Mouse (Mus musculus) thymus, adult 2 months (tissue): ENCODE results near the gene 1700056E22Rik. TPM values are rescaled to one million over a fixed set of nuclear protein-coding genes. Genes with fewer than 3 reads are reported as not detected.

Experiments
- DNase-seq: peaks from one replicate; pipeline ENCODE4 v3.0.0; 2021
- H3K27ac ChIP-seq: fragments of 200-500 bp; 2 replicates; pipeline ENCODE4 v1.5.1; 2012; ENCODE audit warnings: low read length, control low read depth; ENCODE audit not compliant: control insufficient read depth, insufficient read depth
- H3K27me3 ChIP-seq: fragments of 200-500 bp; 2 replicates; pipeline ENCODE4 v1.6.1; 2012; ENCODE audit warnings: mild to moderate bottlenecking, low read length, moderate library complexity, mixed read lengths; ENCODE audit not compliant: control insufficient read depth, insufficient read depth
- H3K36me3 ChIP-seq: fragments of 200-500 bp; 2 replicates; pipeline ENCODE4 v1.6.1; 2012; ENCODE audit warnings: mild to moderate bottlenecking, low read length, moderate library complexity; ENCODE audit not compliant: control insufficient read depth, insufficient read depth
- H3K4me1 ChIP-seq: fragments of 200-500 bp; replicated peaks from 2 replicates; pipeline ENCODE4 v1.6.1; 2012; ENCODE audit warnings: low read length; ENCODE audit not compliant: control insufficient read depth, insufficient read depth
- H3K4me3 ChIP-seq: fragments of 200-500 bp; 2 replicates; pipeline ENCODE4 v1.5.1; 2012; ENCODE audit warnings: mild to moderate bottlenecking, low read length, control low read depth, moderate library complexity; ENCODE audit not compliant: control insufficient read depth, insufficient read depth
- CTCF ChIP-seq: fragments of 200-500 bp; IDR thresholded peaks from 2 replicates; pipeline ENCODE4 v1.5.1; 2012; ENCODE audit warnings: mild to moderate bottlenecking, control low read depth, low read length, moderate library complexity, borderline replicate concordance; ENCODE audit not compliant: control insufficient read depth, poor library complexity, insufficient read depth; ENCODE audit errors: extremely low read depth
- POLR2A ChIP-seq: fragments of 200-500 bp; IDR thresholded peaks from 2 replicates; pipeline ENCODE4 v1.6.1; 2012; ENCODE audit warnings: mild to moderate bottlenecking, low read length, control low read depth, moderate library complexity; ENCODE audit not compliant: control insufficient read depth, poor library complexity, insufficient read depth; ENCODE audit errors: extremely low read depth
- WGBS: fragments of 180-500 bp; shearing (Covaris S2); methylation state at CpG from one replicate; pipeline ENCODE4 v1.1.7; 2018; 5-methylcytosine and 5-hydroxymethylcytosine counted together
- polyA plus RNA-seq: library from polyadenylated mRNA; depleted of rRNA; stranded (reverse); fragments of >200 nt; gene quantifications from 2 replicates; pipeline ENCODE4 v1.2.3, GENCODE M21; 2012

The 1700056E22Rik gene
- polyA plus RNA-seq, 1 experiment: 5.0 TPM

DNA sequence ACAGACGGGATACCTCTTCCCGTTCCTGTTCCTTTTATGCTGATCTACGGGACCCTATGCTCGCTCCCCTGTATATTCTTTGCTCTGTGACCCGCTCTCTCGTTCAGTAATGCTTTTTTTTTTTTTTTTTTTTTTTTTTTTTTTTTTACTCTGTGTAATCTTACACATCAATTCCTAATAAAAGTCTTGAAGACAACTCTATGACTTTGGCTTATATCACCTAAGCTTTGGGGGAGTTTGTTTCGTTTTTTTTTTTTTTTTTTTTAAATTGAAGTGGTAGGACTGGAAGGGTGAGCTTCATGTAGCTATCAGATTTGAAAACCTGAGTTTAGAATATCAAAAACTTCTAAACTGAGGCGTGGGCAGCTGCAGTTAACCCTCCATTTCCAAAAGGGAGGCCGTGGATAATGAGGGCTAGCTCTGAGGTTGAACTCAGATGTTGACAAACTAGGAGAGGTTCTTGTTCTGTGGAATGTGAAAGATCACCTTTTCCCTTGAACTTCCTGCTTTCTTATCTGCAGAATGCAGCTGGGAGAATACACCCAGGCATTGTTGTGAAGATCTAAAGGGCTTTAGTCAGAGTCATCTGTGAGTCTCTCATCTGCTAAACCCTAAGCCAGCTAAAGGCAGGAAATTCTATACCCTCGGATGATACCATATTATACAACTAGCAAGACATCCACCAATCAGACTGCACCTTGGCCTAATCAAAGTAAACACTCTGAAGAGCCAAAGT lies 17.9 kb downstream of the 1700056E22Rik start:
- Histone ChIP-seq H3K4me1 (peaks cover 47% of the 10 kb centered on the region), H3K36me3 (no peaks in the 10 kb centered on the region), H3K27ac (peak overlapping the region; percentile 74), H3K27me3 (no peaks in the 10 kb centered on the region), H3K4me3 (no peak overlapping the region)
- TF ChIP-seq CTCF: no peak
- no peak for TF ChIP-seq POLR2A
- 48% methylated on average over 10 of the region's 10 CpGs for WGBS
- DNase-seq: no peak

DNA sequence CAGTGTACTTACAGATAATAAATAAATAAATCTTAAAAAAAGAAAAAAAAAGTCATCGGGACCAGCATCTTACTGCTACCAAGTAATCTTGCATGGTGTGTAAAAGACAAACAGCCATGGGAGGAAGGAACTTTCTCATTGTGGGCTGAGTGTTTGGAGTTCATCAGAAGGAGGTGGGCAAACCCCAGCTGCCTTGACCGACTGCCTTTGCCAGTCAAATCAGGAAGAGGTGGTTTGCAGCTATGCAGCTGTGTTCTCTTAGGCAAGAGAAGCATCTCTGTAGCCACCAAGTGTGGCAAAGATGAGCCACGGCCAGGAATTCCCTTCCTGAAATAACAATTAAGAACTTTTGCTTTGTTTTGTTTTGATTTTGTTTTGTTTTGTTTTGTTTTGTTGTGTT lies 20.0 kb downstream of the 1700056E22Rik start:
- Histone ChIP-seq H3K27ac (peak overlapping the region; percentile 66), H3K4me1 (peaks cover 37% of the 10 kb centered on the region), H3K4me3 (no peak overlapping the region), H3K27me3 (no peaks in the 10 kb centered on the region), H3K36me3 (no peaks in the 10 kb centered on the region)
- 8% methylated on average over 3 of the region's 3 CpGs for WGBS
- DNase-seq: peak; percentile 52
- TF ChIP-seq POLR2A: no peak

DNA sequence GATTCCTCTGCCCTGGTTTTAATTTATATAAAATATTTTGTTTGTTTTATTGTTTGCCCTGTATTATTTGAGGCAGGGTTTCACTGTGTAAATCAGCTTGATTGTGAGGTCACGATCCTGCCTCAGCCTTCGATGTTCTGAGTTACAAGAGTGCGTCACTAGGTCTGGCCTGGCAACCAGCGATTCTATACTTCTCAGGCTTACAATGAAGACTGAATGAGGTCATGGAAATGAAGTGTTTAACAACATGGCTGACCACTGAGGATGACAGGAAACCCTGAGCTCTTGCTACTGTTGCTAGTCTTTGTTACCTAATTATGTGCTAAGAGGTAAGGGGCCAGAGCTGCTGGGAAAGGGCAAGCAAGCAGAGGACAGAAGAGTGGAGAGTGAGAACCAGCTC lies 21.0 kb downstream of the 1700056E22Rik start, which contains the start of gene Dusp10:
Dusp10 (plus strand) TSS at position 197 of the 400 bp plus-strand sequence.
- peak within 1 kb of the TSS; percentile 88 for H3K27ac ChIP-seq
- TF ChIP-seq POLR2A: no peak
- TF ChIP-seq CTCF: no peak
- 91% methylated on average over 4 of the region's 4 CpGs for WGBS
- peaks cover 37% of the 10 kb centered on the region for H3K4me1 ChIP-seq
- DNase-seq: no peak
- H3K36me3 ChIP-seq: no peaks in the 10 kb centered on the region
- no peak within 1 kb of the TSS for H3K4me3 ChIP-seq
- H3K27me3 ChIP-seq: no peaks in the 10 kb centered on the region

DNA sequence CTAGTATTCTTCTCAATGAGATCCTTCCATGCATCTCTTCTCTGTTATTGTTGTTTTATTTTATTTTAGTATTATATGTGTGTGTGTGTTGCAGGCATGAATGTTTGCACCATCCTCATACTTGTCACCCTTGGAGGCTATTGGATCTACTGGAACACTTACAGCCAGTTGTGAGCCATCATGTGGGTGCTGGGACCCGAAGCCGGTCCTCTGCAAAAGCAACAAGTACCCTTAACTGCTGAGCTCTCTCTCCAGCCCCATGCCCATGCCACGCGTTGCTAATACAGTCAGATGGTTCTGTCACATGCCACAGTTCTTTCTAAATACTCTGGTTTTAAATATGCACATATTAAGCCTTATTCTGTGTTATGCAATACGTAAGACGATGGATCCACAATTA lies 22.8 kb downstream of the 1700056E22Rik start:
- no peak for TF ChIP-seq CTCF
- TF ChIP-seq POLR2A: no peak
- DNase-seq: no peak
- peaks cover 42% of the 10 kb centered on the region for H3K4me1 ChIP-seq
- 97% methylated on average over 6 of the region's 6 CpGs for WGBS
- no peaks in the 10 kb centered on the region for H3K36me3 ChIP-seq
- H3K4me3 ChIP-seq: no peak overlapping the region
- H3K27ac ChIP-seq: no peak overlapping the region
- no peaks in the 10 kb centered on the region for H3K27me3 ChIP-seq

DNA sequence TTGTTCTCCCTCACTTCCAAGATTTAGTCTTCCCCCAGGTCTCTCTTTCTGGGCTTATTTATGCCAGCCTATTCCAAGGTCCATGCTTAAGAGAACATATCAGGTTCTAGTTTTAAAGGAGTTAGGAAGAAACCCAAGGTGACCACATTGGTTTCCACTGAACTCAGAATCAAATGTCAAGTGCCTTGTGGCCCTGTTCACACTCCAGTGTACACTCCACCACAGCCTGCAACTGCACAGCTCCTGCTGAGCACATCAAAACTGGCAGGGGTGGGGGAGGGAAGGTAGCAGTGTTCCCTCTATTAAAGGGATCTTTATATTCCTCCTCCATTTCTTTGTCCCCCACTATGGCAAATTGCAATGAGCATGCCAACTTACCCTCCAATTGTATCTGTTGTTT lies 28.0 kb downstream of the 1700056E22Rik start:
- Histone ChIP-seq H3K36me3 (no peaks in the 10 kb centered on the region), H3K27ac (peak overlapping the region; percentile 73), H3K4me1 (peaks cover 32% of the 10 kb centered on the region), H3K27me3 (no peaks in the 10 kb centered on the region), H3K4me3 (no peak overlapping the region)
- DNase-seq: no peak
- no peak for TF ChIP-seq POLR2A
- no peak for TF ChIP-seq CTCF

DNA sequence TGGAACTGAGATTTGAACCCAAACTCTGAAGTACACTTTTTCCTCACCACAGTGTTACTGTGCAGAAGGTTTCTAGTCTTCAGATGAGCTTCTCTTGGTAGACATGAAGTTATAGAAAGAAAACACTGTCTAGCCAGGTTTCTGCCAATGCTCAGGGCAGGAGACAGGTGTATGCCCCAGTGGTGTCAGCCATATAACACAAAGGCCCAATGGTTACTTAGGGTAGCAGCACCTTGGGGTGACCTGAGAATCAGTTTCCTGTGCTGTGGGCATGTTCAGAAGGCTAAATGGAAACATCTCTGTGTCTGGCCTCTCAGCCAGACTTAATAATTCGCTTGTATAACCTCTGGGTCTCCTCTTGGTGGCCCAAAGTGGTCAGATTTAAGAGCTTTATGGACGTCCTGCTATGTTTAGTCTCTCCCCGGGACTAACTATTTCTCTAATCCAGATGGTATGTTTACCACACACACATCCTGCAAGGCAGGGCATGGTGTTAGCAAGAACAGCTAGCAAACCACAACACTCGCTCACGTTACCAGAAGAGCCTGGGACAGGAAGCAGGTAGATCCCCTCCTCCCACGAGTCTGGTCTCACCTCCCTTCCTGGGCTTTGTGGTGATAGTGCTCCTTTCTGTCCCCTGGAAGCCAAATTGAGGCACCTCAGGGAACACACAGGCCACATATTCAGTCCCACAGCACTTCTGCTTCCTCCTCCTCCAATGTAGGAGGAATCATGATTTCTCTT lies 28.6 kb downstream of the 1700056E22Rik start:
- H3K27ac ChIP-seq: peak overlapping the region; percentile 93
- H3K36me3 ChIP-seq: no peaks in the 10 kb centered on the region
- H3K27me3 ChIP-seq: no peaks in the 10 kb centered on the region
- 4% methylated on average over 6 of the region's 6 CpGs for WGBS
- no peak for TF ChIP-seq CTCF
- no peak for TF ChIP-seq POLR2A
- no peak overlapping the region for H3K4me3 ChIP-seq
- H3K4me1 ChIP-seq: peaks cover 28% of the 10 kb centered on the region
- DNase-seq: peak; percentile 86

DNA sequence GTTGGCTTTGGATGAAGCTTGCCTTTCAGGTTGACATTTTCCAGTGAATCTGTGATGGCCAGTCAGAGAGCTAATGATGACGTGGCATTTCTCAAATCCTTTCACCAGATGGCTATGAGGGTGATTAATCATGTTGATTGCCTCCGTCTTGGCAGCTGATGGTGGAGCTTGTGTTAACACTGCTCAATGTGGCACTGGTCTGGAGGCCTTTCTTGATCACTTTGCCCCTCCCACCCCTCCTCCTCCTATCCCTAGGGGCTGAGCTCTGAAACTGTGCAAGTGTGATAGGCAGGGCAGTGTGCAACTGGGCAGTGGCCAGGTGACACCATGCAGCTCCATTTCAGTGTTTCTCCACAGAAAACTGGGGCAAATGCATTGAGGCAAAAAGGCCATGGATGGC lies 29.8 kb downstream of the 1700056E22Rik start:
- DNase-seq: no peak
- no peaks in the 10 kb centered on the region for H3K36me3 ChIP-seq
- 97% methylated on average over 2 of the region's 2 CpGs for WGBS

More for the DNA sequence above, 29.8 kb downstream of the 1700056E22Rik start:
- H3K27me3 ChIP-seq: no peaks in the 10 kb centered on the region
- H3K27ac ChIP-seq: no peak overlapping the region; the same call in 1 of the 2 replicates
- TF ChIP-seq POLR2A (no peak), CTCF (no peak)
- H3K4me1 ChIP-seq: peaks cover 28% of the 10 kb centered on the region
- H3K4me3 ChIP-seq: no peak overlapping the region
